Mouse (Mus musculus) thymus, adult 2 months (tissue): ENCODE results near the gene Sema4g. TPM values are rescaled to one million over a fixed set of nuclear protein-coding genes. Genes with fewer than 3 reads are reported as not detected.

Experiments
- DNase-seq: peaks from one replicate; pipeline ENCODE4 v3.0.0; 2021
- H3K27ac ChIP-seq: fragments of 200-500 bp; 2 replicates; pipeline ENCODE4 v1.5.1; 2012; ENCODE audit warnings: low read length, control low read depth; ENCODE audit not compliant: control insufficient read depth, insufficient read depth
- H3K27me3 ChIP-seq: fragments of 200-500 bp; 2 replicates; pipeline ENCODE4 v1.6.1; 2012; ENCODE audit warnings: mild to moderate bottlenecking, low read length, moderate library complexity, mixed read lengths; ENCODE audit not compliant: control insufficient read depth, insufficient read depth
- H3K36me3 ChIP-seq: fragments of 200-500 bp; 2 replicates; pipeline ENCODE4 v1.6.1; 2012; ENCODE audit warnings: mild to moderate bottlenecking, low read length, moderate library complexity; ENCODE audit not compliant: control insufficient read depth, insufficient read depth
- H3K4me1 ChIP-seq: fragments of 200-500 bp; replicated peaks from 2 replicates; pipeline ENCODE4 v1.6.1; 2012; ENCODE audit warnings: low read length; ENCODE audit not compliant: control insufficient read depth, insufficient read depth
- H3K4me3 ChIP-seq: fragments of 200-500 bp; 2 replicates; pipeline ENCODE4 v1.5.1; 2012; ENCODE audit warnings: mild to moderate bottlenecking, low read length, control low read depth, moderate library complexity; ENCODE audit not compliant: control insufficient read depth, insufficient read depth
- CTCF ChIP-seq: fragments of 200-500 bp; IDR thresholded peaks from 2 replicates; pipeline ENCODE4 v1.5.1; 2012; ENCODE audit warnings: mild to moderate bottlenecking, control low read depth, low read length, moderate library complexity, borderline replicate concordance; ENCODE audit not compliant: control insufficient read depth, poor library complexity, insufficient read depth; ENCODE audit errors: extremely low read depth
- POLR2A ChIP-seq: fragments of 200-500 bp; IDR thresholded peaks from 2 replicates; pipeline ENCODE4 v1.6.1; 2012; ENCODE audit warnings: mild to moderate bottlenecking, low read length, control low read depth, moderate library complexity; ENCODE audit not compliant: control insufficient read depth, poor library complexity, insufficient read depth; ENCODE audit errors: extremely low read depth
- WGBS: fragments of 180-500 bp; shearing (Covaris S2); methylation state at CpG from one replicate; pipeline ENCODE4 v1.1.7; 2018; 5-methylcytosine and 5-hydroxymethylcytosine counted together
- polyA plus RNA-seq: library from polyadenylated mRNA; depleted of rRNA; stranded (reverse); fragments of >200 nt; gene quantifications from 2 replicates; pipeline ENCODE4 v1.2.3, GENCODE M21; 2012

Sema4g gene
- polyA plus RNA-seq, 1 experiment = 13.7 TPM

DNA sequence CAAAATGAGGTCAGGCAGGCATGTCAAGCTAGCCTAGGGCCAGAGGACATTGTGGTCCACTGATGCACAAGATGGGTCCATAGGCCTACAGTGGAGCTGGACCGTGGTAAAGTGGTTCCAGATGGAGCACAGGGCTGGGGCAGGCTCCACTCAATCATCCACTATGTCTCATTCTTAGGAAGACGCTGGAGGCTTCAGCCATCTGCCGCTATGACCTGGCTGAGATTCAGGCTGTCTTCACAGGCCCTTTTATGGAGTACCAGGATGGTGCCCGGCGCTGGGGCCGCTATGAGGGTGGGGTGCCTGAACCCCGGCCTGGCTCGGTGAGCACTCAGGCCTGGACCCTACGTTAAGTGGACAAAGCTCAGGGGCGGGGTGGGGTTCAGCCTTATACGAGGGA is 8.9 kb downstream of the Sema4g start:
- DNase-seq = no peak
- TF ChIP-seq CTCF = no peak
- no peak for TF ChIP-seq POLR2A
- Histone ChIP-seq H3K36me3 (no peaks in the 10 kb centered on the region), H3K27me3 (no peaks in the 10 kb centered on the region), H3K4me1 (peaks cover 1% of the 10 kb centered on the region), H3K27ac (no peak overlapping the region), H3K4me3 (no peak overlapping the region)
- WGBS = 93% methylated on average over 11 of the region's 11 CpGs

DNA sequence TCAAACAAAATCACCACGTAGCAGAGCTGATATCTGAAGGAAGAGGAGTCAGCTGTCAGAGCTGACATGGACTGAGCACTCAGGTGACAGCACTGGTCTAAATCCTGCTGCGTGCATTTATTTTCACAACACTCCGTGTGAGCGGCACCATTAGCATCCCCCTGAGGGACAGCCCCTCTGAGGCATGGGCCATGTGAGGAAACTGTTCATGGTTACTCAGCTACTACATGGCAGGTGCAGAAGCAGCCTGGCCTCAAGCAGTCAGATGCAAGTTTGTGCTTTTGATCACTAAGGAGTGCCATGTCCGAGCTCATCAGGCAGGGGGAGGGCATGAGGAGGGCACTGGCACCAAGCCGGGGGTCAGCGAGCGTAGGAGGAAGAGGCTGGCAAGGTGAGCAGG is 10.7 kb downstream of the Sema4g start:
- TF ChIP-seq CTCF (no peak), POLR2A (no peak)
- H3K4me1 ChIP-seq = no peaks in the 10 kb centered on the region
- no peak overlapping the region for H3K4me3 ChIP-seq
- H3K27me3 ChIP-seq = no peaks in the 10 kb centered on the region
- 95% methylated on average over 8 of the region's 8 CpGs for WGBS
- no peak for DNase-seq
- H3K27ac ChIP-seq = no peak overlapping the region
- no peaks in the 10 kb centered on the region for H3K36me3 ChIP-seq

DNA sequence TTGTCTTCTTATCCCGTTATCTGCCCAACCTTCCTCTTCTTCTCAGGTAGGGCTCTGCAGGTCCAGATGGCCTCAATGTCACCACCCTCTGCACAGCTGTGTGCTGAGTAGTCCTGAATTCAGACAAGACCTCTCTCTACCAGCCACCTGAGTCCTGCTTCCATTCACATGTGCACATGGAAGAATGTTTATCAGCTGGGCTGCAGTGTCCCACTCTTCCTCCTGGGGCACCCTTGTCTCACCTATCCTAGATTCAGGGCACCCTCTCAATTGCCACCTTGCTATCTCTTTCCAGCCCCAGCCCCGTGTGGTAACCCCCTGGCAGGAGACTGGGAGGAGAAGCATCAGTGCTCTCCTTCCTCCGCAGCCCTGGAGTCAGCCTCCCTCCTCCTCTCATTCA is 13.4 kb downstream of the Sema4g start:
- H3K36me3 ChIP-seq = no peaks in the 10 kb centered on the region
- 86% methylated on average over 3 of the region's 3 CpGs for WGBS

DNA sequence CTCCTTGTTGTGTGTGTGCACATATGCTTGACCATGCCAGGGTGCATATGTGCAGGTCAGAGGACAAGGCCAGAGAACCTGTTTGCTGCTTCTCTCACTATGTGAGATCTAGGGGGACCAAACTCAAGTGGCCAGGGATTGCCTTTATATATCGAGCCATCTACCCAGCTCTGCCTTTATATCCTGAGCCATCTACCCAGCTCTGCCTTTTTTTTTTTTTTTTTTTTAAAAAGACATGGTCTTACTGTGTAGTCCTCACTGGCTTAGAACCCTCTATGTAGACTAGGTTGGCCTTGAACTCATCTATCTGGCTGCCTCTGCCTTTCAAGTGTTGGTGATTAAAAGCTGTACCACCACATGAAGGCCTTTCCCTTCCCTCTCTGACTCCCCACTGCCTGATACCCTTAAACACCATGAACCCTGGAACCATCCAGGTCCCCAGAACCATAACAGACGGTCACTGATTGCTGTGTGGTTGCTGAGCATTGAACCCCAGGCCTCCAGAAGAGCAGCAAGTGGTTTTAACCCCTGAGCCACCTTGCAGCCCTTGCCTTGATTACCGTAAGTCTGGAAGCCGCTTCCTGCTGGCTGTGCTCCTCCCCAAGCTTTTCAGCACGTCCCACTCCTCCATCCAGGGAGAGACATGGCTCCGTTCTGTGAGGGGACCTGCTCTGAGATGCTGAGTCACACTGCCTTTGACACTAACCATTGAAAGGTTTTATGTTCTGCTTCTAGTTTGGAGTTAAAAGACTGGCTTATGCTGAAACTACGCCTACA is 15.0 kb downstream of the Sema4g start:
- no peaks in the 10 kb centered on the region for H3K36me3 ChIP-seq

More for the DNA sequence above, 13.4 kb downstream of the Sema4g start:
- no peak overlapping the region for H3K27ac ChIP-seq
- H3K27me3 ChIP-seq = no peaks in the 10 kb centered on the region
- no peak for DNase-seq
- H3K4me3 ChIP-seq = no peak overlapping the region
- TF ChIP-seq CTCF (no peak), POLR2A (no peak)
- H3K4me1 ChIP-seq = peaks cover 12% of the 10 kb centered on the region

DNA sequence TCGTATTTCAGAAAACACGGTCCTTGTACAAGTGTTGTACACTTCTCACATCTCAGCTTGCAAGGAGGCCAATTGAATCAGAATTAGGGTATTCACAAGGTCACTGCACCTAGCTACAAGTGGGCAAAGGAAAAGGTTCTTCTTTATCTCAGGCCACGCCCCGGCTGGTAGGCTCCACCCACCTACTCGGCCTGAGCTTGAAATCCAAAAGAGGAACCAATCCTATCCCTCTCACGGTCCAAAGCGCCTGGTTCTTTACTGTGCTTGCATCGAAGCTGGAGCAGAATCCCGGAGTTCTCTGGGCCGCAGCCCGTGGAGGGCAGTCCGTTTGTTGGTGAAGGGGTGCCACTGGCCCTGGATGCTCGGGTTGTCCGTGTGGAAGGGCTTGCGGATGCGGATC is 16.5 kb downstream of the Sema4g start, which contains the start of gene Twnk:
Twnk (plus strand) TSS at position 220 of the 400 bp plus-strand sequence.
- Histone ChIP-seq H3K4me3 (peak within 1 kb of the TSS; percentile 74), H3K36me3 (no peaks in the 10 kb centered on the region), H3K27me3 (no peaks in the 10 kb centered on the region), H3K27ac (no peak within 1 kb of the TSS), H3K4me1 (peaks cover 14% of the 10 kb centered on the region)
- TF ChIP-seq POLR2A (no peak), CTCF (no peak)
- WGBS = 7% methylated on average over 16 of the region's 16 CpGs
- DNase-seq = peak; percentile 46

More for the DNA sequence above, 15.0 kb downstream of the Sema4g start:
- no peak for DNase-seq
- Histone ChIP-seq H3K4me3 (no peak overlapping the region), H3K4me1 (peaks cover 14% of the 10 kb centered on the region), H3K27me3 (no peaks in the 10 kb centered on the region), H3K27ac (no peak overlapping the region)
- 96% methylated on average over 7 of the region's 7 CpGs for WGBS
- no peak for TF ChIP-seq CTCF
- TF ChIP-seq POLR2A = no peak

DNA sequence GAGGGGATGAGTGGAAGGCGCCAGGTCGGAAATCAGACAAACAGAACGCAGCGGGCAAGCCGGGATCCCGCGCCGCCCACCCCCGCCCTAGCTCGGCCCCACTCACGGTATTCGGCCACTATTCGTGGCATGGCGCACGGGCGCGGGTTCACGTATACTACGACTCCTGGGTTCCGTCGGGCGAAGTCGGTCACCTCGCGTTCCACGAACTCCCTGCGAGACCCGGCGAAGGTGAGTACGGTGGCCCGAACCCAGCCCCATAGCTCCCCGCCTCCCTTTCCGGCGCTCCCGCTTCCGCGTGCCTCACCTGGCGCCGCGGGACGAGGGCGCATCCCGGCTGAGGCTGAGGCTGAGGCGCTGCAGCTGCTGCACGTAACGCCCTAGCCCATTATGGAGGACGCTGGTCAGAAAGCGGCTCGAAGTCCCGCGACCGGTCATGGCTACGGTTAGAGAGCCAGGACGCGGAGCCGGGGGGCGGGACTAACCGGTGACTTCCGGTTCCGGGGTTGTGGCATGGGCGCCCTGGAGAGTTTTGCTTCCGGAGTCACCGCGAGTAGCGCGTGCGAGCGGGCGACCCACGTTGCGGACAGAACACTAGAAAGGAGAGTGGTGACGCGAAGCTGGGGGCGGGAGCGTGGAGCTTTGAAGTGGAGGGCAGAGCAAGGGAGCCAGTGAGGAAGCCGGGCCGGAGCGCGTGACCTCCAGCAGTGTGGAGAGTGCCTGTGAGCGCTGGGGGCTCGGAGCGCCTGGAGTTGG is 17.2 kb downstream of the Sema4g start, which contains the start of gene Mrpl43:
Mrpl43 (minus strand) TSS at position 486 of the 756 bp plus-strand sequence.
- peak; percentile 71; the same call in 1 of the 2 replicates for TF ChIP-seq POLR2A
- 0 out of 2 replicates have a peak, but pooled peaks have one; percentile 24 for TF ChIP-seq CTCF
- peak; percentile 97 for DNase-seq

More for the DNA sequence above, 17.2 kb downstream of the Sema4g start, which contains the start of gene Mrpl43:
- H3K36me3 ChIP-seq = no peaks in the 10 kb centered on the region
- H3K4me3 ChIP-seq = peak within 1 kb of the TSS; percentile 74
- H3K4me1 ChIP-seq = peaks cover 14% of the 10 kb centered on the region
- under 1% methylated on average over 82 of the region's 82 CpGs for WGBS
- no peak within 1 kb of the TSS for H3K27ac ChIP-seq
- H3K27me3 ChIP-seq = no peaks in the 10 kb centered on the region
